Mouse (Mus musculus) thymus, adult 2 months (tissue): ENCODE measurements at regions not wholly inside any gene's neighbourhood (a gene's known extent, or its start where the extent isn't known, plus 50 kb on each side); places are given as distances from the start of the nearest gene placed in this dataset.

Experiments used
- CTCF ChIP-seq: fragments of 200-500 bp; IDR thresholded peaks from 2 replicates; pipeline ENCODE4 v1.5.1; 2012; ENCODE audit warnings: mild to moderate bottlenecking, control low read depth, low read length, moderate library complexity, borderline replicate concordance; ENCODE audit not compliant: control insufficient read depth, poor library complexity, insufficient read depth; ENCODE audit errors: extremely low read depth
- POLR2A ChIP-seq: fragments of 200-500 bp; IDR thresholded peaks from 2 replicates; pipeline ENCODE4 v1.6.1; 2012; ENCODE audit warnings: mild to moderate bottlenecking, low read length, control low read depth, moderate library complexity; ENCODE audit not compliant: control insufficient read depth, poor library complexity, insufficient read depth; ENCODE audit errors: extremely low read depth

DNA sequence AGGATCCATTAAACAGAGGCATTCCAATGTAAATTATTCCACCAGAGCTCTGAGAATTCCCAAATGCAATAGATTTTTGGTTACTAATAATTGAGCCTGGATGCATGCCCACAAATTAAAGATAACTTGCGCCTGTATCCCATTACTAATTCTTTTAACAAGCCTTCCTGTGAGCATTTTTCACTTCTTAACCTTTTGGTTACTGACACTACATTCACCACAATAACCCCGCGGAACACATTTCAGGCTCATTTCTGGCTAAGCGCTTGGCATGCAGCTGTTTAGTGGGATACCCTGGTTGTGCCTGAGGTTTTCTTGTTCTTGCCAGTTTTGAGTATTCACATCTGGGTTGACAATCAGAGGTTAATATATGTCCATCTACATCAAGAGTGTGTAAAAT lies 429.1 kb downstream of the Adgrl2 start:
- no peak for TF ChIP-seq CTCF
- no peak for TF ChIP-seq POLR2A
